Mouse (Mus musculus) spleen, adult 12 weeks (tissue): ENCODE results near the gene Susd3.

Experiments
- DNase-seq: peaks from one replicate; pipeline ENCODE4 v3.0.0; 2022; ENCODE audit warnings: low spot score

Susd3 gene

GRCm38 (mm10) chr13:49209306-49209705 lies 39.2 kb downstream of the Susd3 start:
- DNase-seq, result no peak

- DNase-seq, result no peak
These were observed 42.2 kb downstream of the Susd3 start for GRCm38 (mm10) chr13:49206341-49206740.

GRCm38 (mm10) chr13:49205381-49205998 lies 43.0 kb downstream of the Susd3 start:
- DNase-seq, result peak; percentile 61

GRCm38 (mm10) chr13:49202556-49202955 lies 46.0 kb downstream of the Susd3 start:
- no peak for DNase-seq

- no peak for DNase-seq
These were observed 47.8 kb downstream of the Susd3 start for GRCm38 (mm10) chr13:49200688-49201087.

GRCm38 (mm10) chr13:49199891-49200290 lies 48.6 kb downstream of the Susd3 start:
- no peak for DNase-seq

- no peak for DNase-seq
These were observed 49.8 kb downstream of the Susd3 start for GRCm38 (mm10) chr13:49198734-49199133.

- DNase-seq, result no peak
These were observed 51.7 kb downstream of the Susd3 start for GRCm38 (mm10) chr13:49196766-49197165.

- no peak for DNase-seq
These were observed 52.3 kb downstream of the Susd3 start for GRCm38 (mm10) chr13:49196211-49196610.

- DNase-seq, result no peak
These were observed 52.9 kb downstream of the Susd3 start for GRCm38 (mm10) chr13:49195651-49196050.

- DNase-seq, result no peak
These were observed 53.7 kb downstream of the Susd3 start for GRCm38 (mm10) chr13:49194811-49195210.

- DNase-seq, result no peak
These were observed 54.9 kb downstream of the Susd3 start for GRCm38 (mm10) chr13:49193650-49194049.

- no peak for DNase-seq
These were observed 56.2 kb downstream of the Susd3 start for GRCm38 (mm10) chr13:49192156-49192855.

GRCm38 (mm10) chr13:49191673-49192035 lies 56.9 kb downstream of the Susd3 start:
- DNase-seq, result no peak

- no peak for DNase-seq
These were observed 57.4 kb downstream of the Susd3 start for GRCm38 (mm10) chr13:49190876-49191672.

GRCm38 (mm10) chr13:49189970-49190870 lies 58.3 kb downstream of the Susd3 start:
- DNase-seq, result no peak

- no peak for DNase-seq
These were observed 59.5 kb downstream of the Susd3 start for GRCm38 (mm10) chr13:49188966-49189360.

GRCm38 (mm10) chr13:49188219-49188965 lies 60.1 kb downstream of the Susd3 start:
- no peak for DNase-seq

GRCm38 (mm10) chr13:49187288-49188218 lies 61.0 kb downstream of the Susd3 start, which contains the start of gene Ninj1:
Gene Ninj1, plus strand, starts transcription at chr13:49187485.
- DNase-seq, result peak; percentile 64

- DNase-seq, result no peak
These were observed 61.7 kb downstream of the Susd3 start for GRCm38 (mm10) chr13:49186798-49187287.
